Mouse (Mus musculus) neural tube, embryonic 13.5 days (tissue): ENCODE data around the gene Tmco2. TPM values are rescaled to one million over a fixed set of nuclear protein-coding genes. Genes with fewer than 3 reads are reported as not detected.
"Not testable (repeated sequence)": the region's sequence is repeated elsewhere in the genome, so short reads cannot be mapped to it uniquely, and the experiment has no call there.

Experiments
- ATAC-seq: fragments of 200-750 bp; cut with Nextera tagmentation; 2 replicates; pipeline ENCODE4 v1.8.0; 2017; ENCODE audit warnings: low read depth, mild to moderate bottlenecking, moderate TSS enrichment, moderate library complexity
- H3K27ac ChIP-seq: fragments of 300-500 bp; sonication (generic); replicated peaks from 2 replicates; pipeline ENCODE4 v1.5.1; 2015; ENCODE audit warnings: moderate library complexity, mild to moderate bottlenecking, inconsistent platforms
- H3K27me3 ChIP-seq: fragments of 300-500 bp; sonication (generic); 2 replicates; pipeline ENCODE4 v1.6.1; 2015; ENCODE audit warnings: mild to moderate bottlenecking, inconsistent platforms
- H3K36me3 ChIP-seq: fragments of 300-500 bp; sonication (generic); 2 replicates; pipeline ENCODE4 v1.6.1; 2015; ENCODE audit warnings: mild to moderate bottlenecking, inconsistent platforms
- H3K4me1 ChIP-seq: fragments of 300-500 bp; sonication (generic); replicated peaks from 2 replicates; pipeline ENCODE4 v1.6.1; 2015; ENCODE audit warnings: inconsistent platforms
- H3K4me2 ChIP-seq: fragments of 300-500 bp; sonication (generic); 2 replicates; pipeline ENCODE4 v1.6.1; 2015; ENCODE audit warnings: inconsistent platforms, mild to moderate bottlenecking, moderate library complexity
- H3K4me3 ChIP-seq: fragments of 300-500 bp; sonication (generic); 2 replicates; pipeline ENCODE4 v1.5.1; 2015; ENCODE audit warnings: mild to moderate bottlenecking, inconsistent platforms
- H3K9ac ChIP-seq: fragments of 300-500 bp; sonication (generic); 2 replicates; pipeline ENCODE4 v1.6.1; 2015; ENCODE audit warnings: moderate library complexity, mild to moderate bottlenecking, inconsistent platforms
- H3K9me3 ChIP-seq: fragments of 300-500 bp; sonication (generic); 2 replicates; pipeline ENCODE4 v1.6.1; 2016; ENCODE audit warnings: inconsistent platforms
- WGBS: fragments of 180-500 bp; shearing (Covaris S2); methylation state at CpG from one replicate; pipeline ENCODE4 v1.1.7; 2015; 5-methylcytosine and 5-hydroxymethylcytosine counted together
- polyA plus RNA-seq: library from polyadenylated mRNA; unstranded; fragments of >200 nt; fragmentation: Nextera tagmentation; extraction: Ambion mirVana; gene quantifications from 2 replicates; pipeline ENCODE4 v1.2.1, GENCODE M21; 2015

Tmco2 gene
- not detected in 2 replicates for polyA plus RNA-seq

DNA sequence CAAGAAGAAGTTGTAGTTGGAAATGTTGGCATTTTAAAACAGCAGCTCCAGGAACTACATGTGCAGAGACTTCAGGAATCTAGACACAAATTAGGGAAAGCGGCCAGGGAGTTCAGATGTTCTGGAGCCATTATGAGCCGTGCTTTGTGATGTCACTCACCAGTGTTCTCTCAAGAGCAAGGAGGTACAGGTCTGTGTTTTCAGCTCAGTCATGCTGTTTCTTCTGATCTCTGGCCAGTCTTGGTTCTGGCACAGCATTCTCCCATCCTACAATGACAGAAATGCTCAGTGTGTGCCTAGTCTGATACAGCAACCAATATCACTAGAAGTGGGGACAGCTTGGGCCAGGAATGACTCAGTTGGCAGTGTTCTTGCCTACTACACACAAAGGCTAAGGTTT is at the start of gene Tmco2:
Gene Tmco2, minus strand, starts transcription at position 101 of the 400 bp plus-strand sequence.
- Histone ChIP-seq H3K27me3 (no peaks in the 10 kb centered on the region), H3K9ac (no peak within 1 kb of the TSS), H3K9me3 (no peaks in the 10 kb centered on the region), H3K4me3 (no peak within 1 kb of the TSS), H3K4me2 (no peak within 1 kb of the TSS), H3K36me3 (no peaks in the 10 kb centered on the region), H3K27ac (no peak within 1 kb of the TSS), H3K4me1 (no peaks in the 10 kb centered on the region)
- WGBS = 90% methylated on average over 2 of the region's 2 CpGs
- ATAC-seq = no peak

DNA sequence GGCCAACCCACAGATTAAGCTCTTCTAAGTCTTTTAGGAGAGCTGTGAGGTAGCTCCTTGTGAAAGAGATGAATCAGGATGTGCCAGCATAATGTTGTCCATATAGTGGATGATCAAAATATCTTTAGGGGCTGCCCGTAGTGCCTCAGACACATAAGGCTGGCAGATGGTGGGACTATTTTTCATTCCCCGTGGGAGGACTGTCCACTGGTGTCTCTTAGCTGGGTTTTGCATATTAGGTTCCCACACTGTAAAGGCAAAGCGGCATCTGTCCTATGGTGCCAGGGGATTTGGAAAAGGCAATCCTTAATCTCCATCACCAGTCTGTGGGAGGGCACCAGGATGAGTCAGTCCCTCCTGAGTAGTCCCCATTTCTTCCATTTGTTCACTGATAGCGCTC is 5.7 kb downstream of the Tmco2 start:
- H3K4me1 ChIP-seq = no peaks in the 10 kb centered on the region
- ATAC-seq = no peak
- no peak overlapping the region for H3K27ac ChIP-seq
- WGBS = 81% methylated on average over 4 of the region's 4 CpGs
- H3K36me3 ChIP-seq = no peaks in the 10 kb centered on the region
- H3K4me2 ChIP-seq = no peak overlapping the region
- H3K4me3 ChIP-seq = no peak overlapping the region
- H3K9me3 ChIP-seq = no peaks in the 10 kb centered on the region
- no peak overlapping the region for H3K9ac ChIP-seq
- 0 out of 2 replicates have a peak, but pooled peaks cover 3% of the 10 kb centered on the region for H3K27me3 ChIP-seq

DNA sequence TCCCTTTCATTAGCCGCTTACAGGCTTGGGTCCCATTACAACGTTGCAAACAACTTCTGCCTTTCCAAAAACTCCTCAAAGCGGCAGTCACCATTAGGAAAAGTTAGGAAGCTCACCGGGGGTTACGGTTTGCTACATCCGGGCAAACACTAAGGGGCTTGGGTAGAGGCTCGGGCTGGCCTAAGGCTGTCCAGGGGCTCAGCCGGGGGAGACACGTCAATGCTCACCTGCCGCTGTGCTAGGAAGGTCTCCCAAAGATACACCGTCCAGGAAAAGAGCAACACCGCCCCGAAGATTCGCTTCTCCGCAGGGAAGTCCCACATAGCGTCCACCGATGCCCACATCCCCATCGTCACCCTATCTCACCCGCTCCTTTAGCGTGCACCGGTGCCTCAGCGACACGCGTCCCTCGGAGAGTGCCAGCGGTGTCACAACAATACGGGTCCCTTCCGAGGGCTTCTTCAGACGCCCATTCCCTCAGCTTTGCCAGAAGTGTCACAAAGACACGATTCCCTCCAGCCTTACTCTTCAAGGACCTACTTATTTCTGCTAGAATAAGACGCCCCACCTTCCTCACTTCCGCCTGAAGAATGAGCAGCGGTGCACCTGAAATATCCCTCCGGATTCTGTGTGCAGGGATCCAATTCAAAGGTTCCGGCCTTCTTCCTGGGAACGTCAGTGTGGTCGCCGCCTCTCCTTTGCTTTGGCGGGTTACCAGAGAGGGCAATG is 11.2 kb downstream of the Tmco2 start, which contains the start of gene Zmpste24:
Gene Zmpste24, minus strand, starts transcription at position 592 of the 729 bp plus-strand sequence.
- peak within 1 kb of the TSS; percentile 91 for H3K4me3 ChIP-seq
- H3K4me2 ChIP-seq = peak within 1 kb of the TSS; percentile 83
- peaks cover 26% of the 10 kb centered on the region for H3K36me3 ChIP-seq
- WGBS = under 1% methylated on average over 39 of the region's 39 CpGs
- peaks cover 14% of the 10 kb centered on the region for H3K4me1 ChIP-seq
- H3K27ac ChIP-seq = peak within 1 kb of the TSS; percentile 68
- peak within 1 kb of the TSS; percentile 83 for H3K9ac ChIP-seq
- 0 out of 2 replicates have a peak, but pooled peaks cover 3% of the 10 kb centered on the region for H3K27me3 ChIP-seq
- peak; percentile 91 for ATAC-seq
- H3K9me3 ChIP-seq = no peaks in the 10 kb centered on the region

DNA sequence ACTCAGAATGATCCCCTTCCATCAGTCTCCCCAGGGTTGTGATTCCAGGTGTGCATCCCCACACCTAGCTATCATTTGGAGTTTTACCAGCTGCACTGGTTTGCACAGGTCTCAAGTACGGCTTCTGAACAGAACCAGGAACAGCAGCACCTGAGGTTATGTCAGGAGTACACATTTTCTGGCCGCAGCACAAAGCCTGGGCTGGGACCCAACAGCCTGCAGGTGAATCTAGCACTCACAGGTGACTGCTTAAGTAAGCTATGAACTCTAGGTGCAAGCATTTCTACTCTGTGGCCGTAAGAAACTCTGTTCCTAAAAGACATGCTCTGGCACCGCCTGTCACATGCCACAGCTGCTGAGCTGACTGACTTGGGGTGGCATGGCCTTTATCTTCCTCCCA is 18.8 kb downstream of the Tmco2 start:
- peaks cover 84% of the 10 kb centered on the region for H3K36me3 ChIP-seq
- H3K4me3 ChIP-seq = no peak overlapping the region
- no peak for ATAC-seq
- H3K4me2 ChIP-seq = no peak overlapping the region
- 88% methylated on average over 4 of the region's 4 CpGs for WGBS
- no peak overlapping the region for H3K9ac ChIP-seq
- no peaks in the 10 kb centered on the region for H3K4me1 ChIP-seq
- no peaks in the 10 kb centered on the region for H3K9me3 ChIP-seq
- no peaks in the 10 kb centered on the region for H3K27me3 ChIP-seq
- H3K27ac ChIP-seq = no peak overlapping the region

DNA sequence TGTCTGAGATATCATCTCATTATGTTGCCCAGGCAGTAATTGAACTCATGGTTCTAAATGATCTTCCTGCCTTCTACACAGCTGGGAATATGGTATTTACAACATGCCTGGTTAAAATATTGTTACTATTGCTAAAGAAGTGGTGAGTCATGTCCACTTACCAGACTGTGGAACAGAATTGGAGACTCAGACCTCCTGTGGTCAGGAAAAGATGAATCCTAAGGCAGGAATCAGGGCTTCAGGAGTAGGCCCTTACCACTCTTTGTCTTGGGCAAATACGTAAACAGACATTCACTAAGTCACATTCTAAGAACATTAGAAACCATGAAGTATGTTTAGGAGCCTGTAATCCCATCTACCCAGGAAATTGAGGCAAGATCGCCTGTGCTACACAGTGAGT is 20.3 kb downstream of the Tmco2 start:
- H3K27me3 ChIP-seq = no peaks in the 10 kb centered on the region
- no peaks in the 10 kb centered on the region for H3K4me1 ChIP-seq
- H3K27ac ChIP-seq = no peak overlapping the region
- no peak for ATAC-seq
- WGBS = 91% methylated on average over 2 of the region's 2 CpGs
- H3K9ac ChIP-seq = no peak overlapping the region
- H3K9me3 ChIP-seq = no peaks in the 10 kb centered on the region
- H3K4me2 ChIP-seq = no peak overlapping the region
- H3K36me3 ChIP-seq = peaks cover 84% of the 10 kb centered on the region
- no peak overlapping the region for H3K4me3 ChIP-seq

DNA sequence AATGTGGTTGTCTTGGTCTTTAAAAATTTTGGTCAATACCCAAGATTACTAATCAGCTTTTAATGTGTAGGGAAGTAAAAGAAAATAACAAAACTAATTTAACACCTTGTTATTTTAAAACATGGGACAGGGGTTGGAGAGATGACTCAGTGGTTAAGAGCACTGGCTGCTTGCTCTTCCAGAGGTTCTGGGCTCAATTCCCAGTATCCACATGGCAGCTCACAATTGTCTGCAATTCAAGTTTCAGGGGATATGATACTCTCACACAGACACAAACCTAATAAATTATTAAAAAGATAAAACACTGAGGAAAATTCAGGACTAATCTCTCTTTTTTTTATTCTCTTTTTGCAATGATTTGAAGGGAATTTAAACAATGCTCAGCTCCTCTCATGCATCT is 24.5 kb downstream of the Tmco2 start:
- no peak for ATAC-seq
- Histone ChIP-seq H3K4me1 (no peaks in the 10 kb centered on the region), H3K27me3 (no peaks in the 10 kb centered on the region), H3K27ac (no peak overlapping the region), H3K9ac (no peak overlapping the region), H3K9me3 (no peaks in the 10 kb centered on the region), H3K36me3 (peaks cover 81% of the 10 kb centered on the region), H3K4me2 (no peak overlapping the region), H3K4me3 (no peak overlapping the region)

DNA sequence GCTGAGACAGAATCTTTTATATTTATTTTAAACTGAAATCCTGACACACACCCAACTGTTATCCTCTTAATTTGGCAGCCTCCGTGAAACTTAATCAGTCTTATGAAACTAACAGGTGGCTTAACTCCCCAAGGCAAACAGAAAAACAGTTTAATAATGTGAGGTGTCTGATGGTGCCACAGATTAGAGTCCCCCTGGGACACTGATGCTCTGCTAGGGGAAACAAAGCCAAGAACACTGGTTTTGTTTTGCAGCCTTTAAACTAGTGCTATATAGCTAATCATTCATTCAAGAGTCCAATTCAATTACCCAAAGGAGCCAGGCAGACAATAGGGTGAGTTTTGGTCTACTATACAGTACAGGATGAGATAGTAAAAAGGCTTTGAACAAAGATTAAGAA is 28.6 kb downstream of the Tmco2 start:
- H3K36me3 ChIP-seq = peaks cover 92% of the 10 kb centered on the region
- 57% methylated on average over 1 of the region's 1 CpGs for WGBS

DNA sequence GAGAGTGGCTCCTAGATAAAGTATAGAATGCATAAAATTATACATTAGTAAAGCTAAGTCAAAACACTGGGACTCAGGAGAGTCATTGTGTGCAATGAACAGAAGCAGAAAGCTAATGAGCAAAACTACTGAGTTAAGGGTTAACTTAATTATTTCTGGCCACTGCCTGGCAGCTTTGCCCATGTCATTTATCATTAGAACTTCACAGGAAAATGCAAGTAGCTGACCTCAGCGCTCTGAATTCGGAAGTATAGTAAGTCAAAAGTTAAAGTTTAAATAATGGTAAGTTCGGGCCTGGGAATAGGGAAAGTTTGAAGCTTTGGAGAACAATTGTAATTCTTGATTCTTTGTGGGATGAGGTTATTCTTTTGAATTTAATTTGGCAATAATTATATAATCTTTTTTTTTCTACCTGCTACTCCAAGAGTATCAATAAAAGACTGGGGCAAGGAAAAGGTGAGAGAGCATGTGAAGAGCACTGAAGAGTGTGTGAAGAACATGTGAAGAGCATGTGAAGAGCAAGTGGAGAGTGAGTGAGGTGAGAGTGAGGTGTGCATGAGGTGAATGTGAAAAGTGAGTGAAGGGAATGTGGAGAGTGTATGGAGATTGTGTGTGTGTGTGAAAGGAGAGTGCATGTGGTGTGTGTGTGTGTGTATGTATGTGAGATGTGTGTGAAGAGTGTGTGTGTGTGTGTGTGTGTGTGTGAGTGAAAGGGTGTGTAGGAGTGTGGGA is 30.9 kb downstream of the Tmco2 start:
- H3K4me1 ChIP-seq = no peaks in the 10 kb centered on the region
- no peak overlapping the region for H3K9ac ChIP-seq
- no peaks in the 10 kb centered on the region for H3K9me3 ChIP-seq
- WGBS = 64% methylated on average over 3 of the region's 3 CpGs
- H3K27ac ChIP-seq = no peak overlapping the region
- H3K4me3 ChIP-seq = no peak overlapping the region
- peaks cover 89% of the 10 kb centered on the region for H3K36me3 ChIP-seq
- no peak for ATAC-seq
- no peaks in the 10 kb centered on the region for H3K27me3 ChIP-seq
- no peak overlapping the region for H3K4me2 ChIP-seq

More for the DNA sequence above, 28.6 kb downstream of the Tmco2 start:
- Histone ChIP-seq H3K27ac (no peak overlapping the region), H3K4me2 (no peak overlapping the region), H3K27me3 (no peaks in the 10 kb centered on the region), H3K4me3 (no peak overlapping the region), H3K9ac (no peak overlapping the region), H3K4me1 (no peaks in the 10 kb centered on the region), H3K9me3 (no peaks in the 10 kb centered on the region)
- no peak for ATAC-seq

DNA sequence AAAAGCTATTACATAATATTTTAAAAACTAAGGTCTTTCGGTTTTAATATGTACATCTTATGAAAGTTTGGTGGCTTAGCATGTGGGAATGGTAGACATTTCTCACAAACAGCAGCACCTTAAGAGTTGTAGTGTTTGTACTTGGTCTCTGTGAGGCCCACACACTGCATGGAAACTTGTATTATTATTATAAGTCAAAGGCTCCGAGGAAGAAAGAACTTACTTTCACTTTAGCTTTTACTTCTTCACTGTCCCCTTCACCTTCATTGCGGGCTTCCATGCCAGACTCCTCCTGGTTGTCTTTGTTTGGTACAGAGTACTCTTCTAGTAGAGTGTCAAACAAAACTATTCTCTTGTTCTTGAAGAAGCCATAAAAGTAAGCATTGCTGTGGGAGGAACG is 34.8 kb downstream of the Tmco2 start:
- H3K36me3 ChIP-seq = peaks cover 74% of the 10 kb centered on the region

DNA sequence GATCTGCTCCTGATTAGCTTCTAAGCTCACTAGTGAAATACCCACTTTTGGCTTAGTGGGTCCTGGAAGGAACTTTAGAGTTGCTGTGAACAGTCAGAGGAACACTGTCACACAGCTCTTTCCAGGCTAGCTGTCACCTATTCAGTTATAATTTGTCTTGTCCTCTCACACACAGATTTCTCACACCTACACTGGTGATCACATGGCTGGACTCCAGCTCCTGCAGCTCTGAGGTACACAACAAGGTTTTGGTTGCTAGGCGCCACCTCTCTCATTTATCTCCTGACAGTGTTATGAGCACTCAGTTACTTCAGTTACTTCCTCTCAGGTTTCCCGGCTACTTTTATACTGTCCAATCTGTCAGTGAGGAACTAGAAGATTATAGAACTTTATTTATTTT is 43.7 kb downstream of the Tmco2 start:
- Histone ChIP-seq H3K36me3 (peaks cover 78% of the 10 kb centered on the region), H3K4me2 (no peak overlapping the region), H3K4me1 (no peaks in the 10 kb centered on the region), H3K4me3 (no peak overlapping the region), H3K9me3 (no peaks in the 10 kb centered on the region), H3K27ac (no peak overlapping the region), H3K9ac (no peak overlapping the region), H3K27me3 (no peaks in the 10 kb centered on the region)
- ATAC-seq = no peak
- 86% methylated on average over 2 of the region's 2 CpGs for WGBS

More for the DNA sequence above, 34.8 kb downstream of the Tmco2 start:
- no peak overlapping the region for H3K4me2 ChIP-seq
- H3K27me3 ChIP-seq = no peaks in the 10 kb centered on the region
- 42% methylated on average over 4 of the region's 4 CpGs for WGBS
- no peak overlapping the region for H3K9ac ChIP-seq
- no peak overlapping the region for H3K4me3 ChIP-seq
- no peak overlapping the region for H3K27ac ChIP-seq
- no peaks in the 10 kb centered on the region for H3K9me3 ChIP-seq
- no peaks in the 10 kb centered on the region for H3K4me1 ChIP-seq
- no peak for ATAC-seq

DNA sequence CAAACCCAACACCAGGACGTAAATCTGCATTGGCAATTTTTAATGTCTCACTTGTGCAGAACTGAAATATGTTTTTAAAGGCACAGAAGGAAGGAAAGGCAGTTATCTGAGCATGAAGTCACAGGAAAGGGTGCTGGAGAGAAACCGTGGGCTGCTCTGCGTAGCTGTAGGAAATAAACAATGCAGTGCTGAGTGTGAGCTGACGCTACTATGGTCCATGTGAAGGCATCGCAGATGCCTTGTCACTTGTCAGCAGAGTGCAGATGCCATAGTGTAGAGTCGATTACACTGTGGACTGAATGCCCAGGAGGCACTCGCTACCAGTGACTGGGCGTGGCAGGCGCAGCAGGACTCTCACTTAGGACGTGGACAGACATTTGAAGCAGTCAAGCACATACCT is 49.8 kb downstream of the Tmco2 start:
- not testable (repeated sequence) for H3K27me3 ChIP-seq, ATAC-seq, H3K4me1 ChIP-seq, H3K9me3 ChIP-seq, H3K4me3 ChIP-seq, H3K27ac ChIP-seq, H3K9ac ChIP-seq, H3K4me2 ChIP-seq
- peaks cover 53% of the 10 kb centered on the region for H3K36me3 ChIP-seq
- 90% methylated on average over 10 of the region's 10 CpGs for WGBS

DNA sequence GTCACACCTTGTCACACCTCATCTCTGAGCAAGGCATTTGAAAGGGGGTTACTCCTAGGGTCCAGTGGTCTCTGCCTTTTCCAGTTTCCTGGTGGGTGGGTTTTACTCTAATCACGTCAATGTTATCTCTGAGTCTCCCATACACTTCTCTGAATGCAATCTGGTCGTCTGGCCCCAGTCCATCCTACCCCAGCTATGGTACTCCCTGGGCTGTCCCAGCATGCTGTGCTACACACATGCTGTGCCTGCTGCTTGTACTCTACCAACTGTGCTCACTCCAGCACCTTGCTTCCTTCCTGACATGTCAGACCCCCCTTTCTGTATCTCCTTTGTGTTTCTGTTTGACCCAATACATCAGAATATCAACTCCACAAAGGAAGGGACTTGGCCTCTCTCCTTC is 52.0 kb downstream of the Tmco2 start:
- peaks cover 15% of the 10 kb centered on the region for H3K4me1 ChIP-seq
- no peak overlapping the region for H3K27ac ChIP-seq
- no peak overlapping the region for H3K9ac ChIP-seq
- WGBS = 81% methylated on average over 2 of the region's 2 CpGs
- H3K36me3 ChIP-seq = peaks cover 32% of the 10 kb centered on the region
- H3K9me3 ChIP-seq = no peaks in the 10 kb centered on the region
- no peak for ATAC-seq
- no peak overlapping the region for H3K4me3 ChIP-seq
- no peak overlapping the region for H3K4me2 ChIP-seq
- peaks cover 15% of the 10 kb centered on the region for H3K27me3 ChIP-seq
